Mouse (Mus musculus): ENCODE results near the gene 9530068E07Rik. TPM values are rescaled to one million over a fixed set of nuclear protein-coding genes. Genes with fewer than 3 reads are reported as not detected.
"Not testable (repeated sequence)": the region's sequence is repeated elsewhere in the genome, so short reads cannot be mapped to it uniquely, and the experiment has no call there.

Gene 9530068E07Rik
- polyA plus RNA-seq, 1 experiment from 2014 or later = 166 TPM

DNA sequence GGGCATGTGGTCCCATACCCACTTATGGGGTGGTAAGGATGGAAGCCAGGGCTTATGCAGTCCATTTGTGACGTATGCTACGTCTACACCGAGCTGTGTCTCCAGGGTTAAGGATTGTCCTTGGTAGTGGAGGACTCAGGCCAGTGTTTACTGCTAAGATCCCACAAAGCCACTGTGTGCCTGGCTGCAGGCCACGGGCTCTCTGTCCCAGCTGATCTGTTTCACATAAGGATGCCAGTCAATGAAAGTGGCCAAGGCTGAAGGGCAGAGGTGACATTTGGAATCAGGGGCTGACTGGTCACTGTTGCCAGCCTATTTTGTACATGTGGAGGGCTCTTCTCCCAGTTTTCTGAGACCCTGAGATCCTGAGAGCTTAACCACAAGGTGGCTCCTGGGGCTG, 18.6 kb upstream of the 9530068E07Rik start:
- Histone ChIP-seq H3K4me1 (replicated peaks) (no peaks in the 10 kb centered on the region), H3K4me2 (replicated peaks) (no peak overlapping the region), H3K9me3 (no peaks in the 10 kb centered on the region), H3K9ac (no peak overlapping the region), H3K27me3 (replicated peaks) (no peaks in the 10 kb centered on the region), H3K36me3 (peaks cover 36% of the 10 kb centered on the region), H3K27ac (no peak overlapping the region), H3K4me3 (replicated peaks) (no peak overlapping the region)
- 95% methylated on average over 4 of the region's 4 CpGs for WGBS
- no peak for ATAC-seq

DNA sequence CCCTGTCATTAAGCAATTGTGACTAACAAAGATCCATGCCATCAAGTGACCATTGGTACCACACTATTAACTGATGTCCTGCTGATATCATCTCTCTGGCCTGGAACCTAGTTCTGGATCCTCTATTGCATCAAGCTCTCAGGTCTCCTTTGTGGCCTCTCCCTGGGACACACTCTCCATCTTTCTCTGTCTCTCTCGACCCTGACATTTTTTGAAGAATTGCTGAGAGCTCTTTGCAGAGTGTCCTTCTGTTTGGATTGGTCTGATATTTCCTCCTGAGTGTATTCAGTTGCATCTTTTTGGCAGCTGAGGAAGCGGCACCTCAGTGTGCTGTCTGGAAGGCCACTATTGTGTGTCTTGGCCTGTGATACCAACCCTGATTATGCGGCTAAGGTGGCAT, 17.0 kb upstream of the 9530068E07Rik start:
- H3K27me3 ChIP-seq (replicated peaks) = no peaks in the 10 kb centered on the region
- H3K4me1 ChIP-seq (replicated peaks) = no peaks in the 10 kb centered on the region
- 90% methylated on average over 3 of the region's 3 CpGs for WGBS
- no peak overlapping the region for H3K4me2 ChIP-seq (replicated peaks)
- H3K27ac ChIP-seq = no peak overlapping the region
- no peaks in the 10 kb centered on the region for H3K9me3 ChIP-seq
- peaks cover 49% of the 10 kb centered on the region for H3K36me3 ChIP-seq
- no peak overlapping the region for H3K9ac ChIP-seq
- no peak overlapping the region for H3K4me3 ChIP-seq (replicated peaks)
- no peak for ATAC-seq

DNA sequence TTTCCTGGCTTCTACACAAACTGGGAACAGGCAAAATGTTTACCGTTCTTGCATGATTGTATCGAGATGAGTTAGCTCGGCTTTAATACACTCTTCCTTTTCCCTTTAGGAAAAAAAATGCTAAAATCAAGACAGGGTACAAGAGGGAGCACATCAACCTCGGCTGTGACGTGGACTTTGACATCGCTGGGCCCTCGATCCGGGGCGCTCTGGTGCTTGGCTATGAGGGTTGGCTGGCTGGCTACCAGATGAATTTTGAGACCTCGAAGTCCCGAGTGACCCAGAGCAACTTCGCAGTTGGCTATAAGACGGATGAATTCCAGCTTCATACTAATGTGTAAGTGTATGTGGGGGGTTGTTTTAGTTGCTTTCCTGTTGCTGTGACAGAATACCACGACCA, 12.5 kb upstream of the 9530068E07Rik start:
- no peak for ATAC-seq
- H3K36me3 ChIP-seq = peaks cover 50% of the 10 kb centered on the region

DNA sequence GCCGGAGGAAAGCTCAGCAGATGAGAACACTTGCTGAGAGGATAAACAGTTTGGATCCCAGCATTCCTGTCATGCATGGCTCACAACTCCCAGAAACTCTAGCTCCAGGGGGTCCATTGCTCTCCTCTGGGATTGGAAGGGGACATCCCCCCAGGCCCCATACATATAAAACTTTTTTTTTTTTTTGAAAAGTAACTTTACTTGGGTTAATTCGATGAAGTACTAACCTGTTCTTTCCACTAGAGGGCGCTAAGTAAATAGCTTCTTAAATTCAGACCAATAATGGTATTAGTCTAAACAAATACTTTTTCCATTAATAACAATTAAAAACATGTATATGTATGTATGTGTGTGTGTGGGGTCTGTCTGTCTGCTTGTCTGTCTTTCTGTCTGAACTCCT, 11.6 kb upstream of the 9530068E07Rik start:
- WGBS = 54% methylated on average over 3 of the region's 3 CpGs
- Histone ChIP-seq H3K9me3 (no peaks in the 10 kb centered on the region), H3K4me1 (replicated peaks) (no peaks in the 10 kb centered on the region), H3K27me3 (replicated peaks) (no peaks in the 10 kb centered on the region), H3K36me3 (peaks cover 46% of the 10 kb centered on the region), H3K9ac (no peak overlapping the region), H3K4me2 (replicated peaks) (no peak overlapping the region), H3K4me3 (replicated peaks) (no peak overlapping the region), H3K27ac (no peak overlapping the region)
- ATAC-seq = no peak

More for the DNA sequence above, 12.5 kb upstream of the 9530068E07Rik start:
- WGBS = 93% methylated on average over 14 of the region's 14 CpGs
- H3K9ac ChIP-seq = no peak overlapping the region
- H3K27me3 ChIP-seq (replicated peaks) = no peaks in the 10 kb centered on the region
- H3K4me1 ChIP-seq (replicated peaks) = no peaks in the 10 kb centered on the region
- no peak overlapping the region for H3K4me3 ChIP-seq (replicated peaks)
- H3K4me2 ChIP-seq (replicated peaks) = no peak overlapping the region
- H3K9me3 ChIP-seq = no peaks in the 10 kb centered on the region
- no peak overlapping the region for H3K27ac ChIP-seq

DNA sequence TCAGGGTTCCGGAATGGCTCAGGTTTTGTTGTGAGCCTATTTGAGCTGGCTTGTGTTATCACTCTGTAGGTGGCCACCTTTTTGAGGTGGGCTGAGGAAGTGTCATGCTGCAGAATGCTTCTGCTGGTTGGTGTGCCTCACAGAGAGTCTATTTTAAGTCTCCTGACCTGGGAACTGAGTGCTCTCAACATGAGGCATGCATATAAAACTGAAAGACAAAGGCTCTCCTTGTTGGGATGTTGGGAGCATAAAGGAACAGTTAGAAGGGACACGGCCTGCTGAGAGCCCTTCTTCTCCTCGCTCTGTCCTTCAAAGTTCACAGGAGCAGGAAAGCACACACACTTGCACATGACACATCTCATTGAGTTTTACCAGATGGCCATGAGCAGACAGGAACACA, 9.3 kb upstream of the 9530068E07Rik start:
- H3K4me3 ChIP-seq (replicated peaks) = no peak overlapping the region
- ATAC-seq = no peak
- no peaks in the 10 kb centered on the region for H3K4me1 ChIP-seq (replicated peaks)
- no peaks in the 10 kb centered on the region for H3K27me3 ChIP-seq (replicated peaks)
- H3K27ac ChIP-seq = no peak overlapping the region
- no peak overlapping the region for H3K4me2 ChIP-seq (replicated peaks)
- H3K9me3 ChIP-seq = no peaks in the 10 kb centered on the region
- peaks cover 45% of the 10 kb centered on the region for H3K36me3 ChIP-seq
- 91% methylated on average over 3 of the region's 3 CpGs for WGBS
- H3K9ac ChIP-seq = no peak overlapping the region

DNA sequence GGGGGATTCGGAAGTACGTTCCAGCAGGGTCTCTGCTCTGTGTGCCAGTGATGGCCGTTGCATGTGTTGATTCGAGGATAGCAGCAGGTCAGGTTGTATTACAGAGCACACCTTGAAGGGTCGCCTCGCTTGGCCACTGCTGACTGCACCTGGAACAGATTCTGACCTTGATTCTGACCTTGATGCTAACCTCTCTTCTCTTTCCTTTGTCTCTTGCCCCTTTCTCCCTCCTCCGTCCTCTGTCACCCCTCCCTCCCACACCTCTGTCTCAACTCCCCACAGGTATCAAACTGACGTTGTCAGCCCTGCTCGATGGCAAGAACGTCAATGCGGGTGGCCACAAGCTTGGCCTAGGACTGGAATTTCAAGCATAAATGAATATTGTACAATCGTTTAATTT, 8.1 kb upstream of the 9530068E07Rik start:
- Histone ChIP-seq H3K4me3 (replicated peaks) (no peak overlapping the region), H3K4me1 (replicated peaks) (no peaks in the 10 kb centered on the region), H3K27ac (no peak overlapping the region), H3K9ac (no peak overlapping the region), H3K27me3 (replicated peaks) (no peaks in the 10 kb centered on the region), H3K9me3 (no peaks in the 10 kb centered on the region), H3K36me3 (peaks cover 41% of the 10 kb centered on the region), H3K4me2 (replicated peaks) (no peak overlapping the region)
- ATAC-seq = no peak
- 92% methylated on average over 12 of the region's 12 CpGs for WGBS

DNA sequence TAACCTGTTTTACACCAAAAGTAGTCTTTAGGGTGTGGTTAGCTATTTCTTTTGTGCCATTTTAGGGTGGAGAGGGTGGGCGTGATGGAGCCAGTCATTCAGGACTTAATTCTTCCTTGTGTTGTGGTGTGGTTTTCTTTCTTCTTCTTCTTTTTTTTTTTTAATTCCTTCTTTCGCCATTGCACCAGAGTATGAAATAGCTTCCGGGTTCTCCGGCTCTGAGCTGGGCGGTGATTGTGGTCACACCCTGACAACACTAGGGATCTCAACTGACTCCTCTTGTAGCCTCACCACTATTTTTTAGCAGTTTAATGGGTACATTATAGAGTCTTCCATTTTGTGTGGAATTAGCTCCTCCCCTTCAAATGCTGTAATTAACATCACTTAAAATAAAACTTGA, 7.2 kb upstream of the 9530068E07Rik start:
- 92% methylated on average over 5 of the region's 5 CpGs for WGBS
- not testable (repeated sequence) for ATAC-seq; H3K4me1 ChIP-seq (replicated peaks); H3K9me3 ChIP-seq; H3K27ac ChIP-seq; H3K4me3 ChIP-seq (replicated peaks); H3K27me3 ChIP-seq (replicated peaks); H3K9ac ChIP-seq; H3K4me2 ChIP-seq (replicated peaks)
- H3K36me3 ChIP-seq = peaks cover 35% of the 10 kb centered on the region

DNA sequence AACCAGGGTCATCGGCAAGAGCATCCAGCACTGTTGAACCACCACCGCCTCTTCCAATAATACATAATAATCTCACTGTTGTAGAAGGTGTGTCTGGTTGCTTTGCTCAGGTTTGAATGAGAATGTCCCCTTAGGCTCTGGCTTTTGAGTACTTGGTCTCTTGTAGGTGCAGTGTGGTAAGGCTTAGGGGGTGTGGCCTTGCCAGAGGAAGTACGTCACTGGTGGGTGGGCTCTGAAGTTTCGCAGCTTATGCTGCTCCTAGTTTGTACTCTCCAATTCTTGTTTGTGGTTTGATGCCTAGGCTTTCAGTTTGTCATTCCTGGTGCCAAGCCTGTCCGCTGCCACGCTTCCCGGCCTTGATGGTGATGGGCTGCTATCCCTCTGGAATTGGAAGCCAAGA, 6.3 kb upstream of the 9530068E07Rik start:
- Histone ChIP-seq H3K36me3 (peaks cover 32% of the 10 kb centered on the region), H3K4me2 (replicated peaks) (no peak overlapping the region), H3K9me3 (no peaks in the 10 kb centered on the region), H3K4me3 (replicated peaks) (no peak overlapping the region), H3K4me1 (replicated peaks) (no peaks in the 10 kb centered on the region), H3K27me3 (replicated peaks) (no peaks in the 10 kb centered on the region), H3K9ac (no peak overlapping the region), H3K27ac (no peak overlapping the region)
- 92% methylated on average over 7 of the region's 7 CpGs for WGBS
- ATAC-seq = no peak

DNA sequence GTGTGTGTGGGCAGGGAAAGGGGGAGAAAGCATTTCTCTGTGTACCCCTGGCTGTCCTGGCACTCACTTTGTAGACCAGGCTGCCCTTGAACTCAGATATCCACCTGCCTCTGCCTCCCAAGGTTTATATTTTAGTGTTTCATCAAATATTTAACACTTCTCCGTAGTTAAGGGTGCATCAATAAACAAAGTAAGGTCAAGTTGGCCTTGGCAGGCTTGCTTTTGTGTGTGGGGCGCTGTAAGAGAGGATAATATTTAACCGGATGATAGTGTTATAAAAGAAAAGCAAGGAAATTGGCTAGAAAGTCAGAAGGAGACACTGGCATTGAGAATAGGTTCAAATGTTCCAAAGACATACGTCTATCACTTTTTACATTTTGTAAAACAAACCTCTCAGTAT, 1.7 kb upstream of the 9530068E07Rik start:
- WGBS = 51% methylated on average over 4 of the region's 4 CpGs
- no peak for ATAC-seq

DNA sequence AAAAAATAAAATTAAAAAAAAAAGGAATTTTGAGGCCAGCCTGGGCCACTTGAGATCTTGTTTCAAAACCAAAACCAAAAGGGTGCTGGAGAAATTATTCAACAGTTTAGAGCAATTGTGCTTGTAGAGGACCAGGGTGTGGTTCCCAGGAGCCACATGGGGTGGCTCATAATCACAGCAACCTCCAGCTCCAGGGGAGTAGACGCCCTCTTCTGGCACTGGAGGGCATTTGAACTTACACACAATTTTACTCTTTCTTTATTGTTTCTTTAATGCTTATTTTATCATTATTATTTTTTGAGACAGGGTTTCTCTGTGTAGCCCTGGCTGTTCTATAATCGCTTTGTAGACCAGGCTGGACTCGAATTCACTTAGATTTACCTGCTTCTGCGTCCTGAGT, 885 bp upstream of the 9530068E07Rik start:
- H3K9me3 ChIP-seq = no peaks in the 10 kb centered on the region
- H3K9ac ChIP-seq = no peak overlapping the region
- 38% methylated on average over 4 of the region's 4 CpGs for WGBS
- no peak for ATAC-seq
- no peak overlapping the region for H3K4me2 ChIP-seq (replicated peaks)
- peaks cover 12% of the 10 kb centered on the region for H3K4me1 ChIP-seq (replicated peaks)
- no peak overlapping the region; the same call in 1 of the 2 replicates for H3K4me3 ChIP-seq (replicated peaks)
- H3K27me3 ChIP-seq (replicated peaks) = no peaks in the 10 kb centered on the region
- H3K27ac ChIP-seq = no peak overlapping the region
- 0 out of 2 replicates have a peak, but pooled peaks cover 2% of the 10 kb centered on the region for H3K36me3 ChIP-seq

More for the DNA sequence above, 1.7 kb upstream of the 9530068E07Rik start:
- H3K4me2 ChIP-seq (replicated peaks) = no peak overlapping the region
- H3K36me3 ChIP-seq = 0 out of 2 replicates have a peak, but pooled peaks cover 6% of the 10 kb centered on the region
- H3K9me3 ChIP-seq = no peaks in the 10 kb centered on the region
- no peaks in the 10 kb centered on the region for H3K27me3 ChIP-seq (replicated peaks)
- no peak overlapping the region for H3K27ac ChIP-seq
- peaks cover 8% of the 10 kb centered on the region; the same call in 1 of the 2 replicates for H3K4me1 ChIP-seq (replicated peaks)
- no peak overlapping the region for H3K9ac ChIP-seq
- no peak overlapping the region for H3K4me3 ChIP-seq (replicated peaks)

DNA sequence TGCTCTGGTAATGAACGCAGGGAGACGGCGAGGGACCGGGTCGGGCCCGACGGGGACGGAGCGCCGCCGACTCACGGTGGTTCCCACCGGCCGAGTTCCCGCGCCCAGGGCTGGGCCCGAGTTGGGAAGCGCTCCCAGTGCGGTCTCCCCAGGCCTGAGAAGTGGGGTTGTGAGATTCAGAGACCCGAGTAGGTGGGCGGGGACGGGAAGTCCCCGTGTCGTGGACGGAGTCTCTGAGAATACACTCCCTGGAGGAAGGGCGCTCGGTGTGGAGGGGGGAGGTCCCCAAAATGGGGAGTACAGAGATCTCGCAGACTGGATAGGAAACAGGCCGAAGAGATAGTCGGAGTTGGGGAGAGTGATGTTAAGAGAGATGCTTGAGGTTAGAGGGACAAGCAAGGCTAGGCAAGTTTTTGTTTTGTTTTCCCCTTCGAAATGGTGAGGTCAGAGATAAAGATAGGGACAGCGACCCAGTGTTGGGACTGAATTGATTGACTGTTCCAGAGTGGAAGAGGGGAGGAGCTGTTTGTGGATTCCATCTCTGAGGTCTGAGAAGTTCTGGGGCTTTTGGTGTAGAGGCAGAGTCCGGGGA, 465 bp downstream of the 9530068E07Rik start:
- peak; percentile 87 for ATAC-seq
- no peaks in the 10 kb centered on the region for H3K36me3 ChIP-seq
- H3K4me2 ChIP-seq (replicated peaks) = peak overlapping the region; percentile 70
- H3K4me3 ChIP-seq (replicated peaks) = peak overlapping the region; percentile 89
- H3K9ac ChIP-seq = peak overlapping the region; percentile 92
- 1% methylated on average over 33 of the region's 33 CpGs for WGBS
- H3K9me3 ChIP-seq = no peaks in the 10 kb centered on the region
- peak overlapping the region; percentile 89 for H3K27ac ChIP-seq
- no peaks in the 10 kb centered on the region for H3K27me3 ChIP-seq (replicated peaks)
- peaks cover 12% of the 10 kb centered on the region for H3K4me1 ChIP-seq (replicated peaks)

DNA sequence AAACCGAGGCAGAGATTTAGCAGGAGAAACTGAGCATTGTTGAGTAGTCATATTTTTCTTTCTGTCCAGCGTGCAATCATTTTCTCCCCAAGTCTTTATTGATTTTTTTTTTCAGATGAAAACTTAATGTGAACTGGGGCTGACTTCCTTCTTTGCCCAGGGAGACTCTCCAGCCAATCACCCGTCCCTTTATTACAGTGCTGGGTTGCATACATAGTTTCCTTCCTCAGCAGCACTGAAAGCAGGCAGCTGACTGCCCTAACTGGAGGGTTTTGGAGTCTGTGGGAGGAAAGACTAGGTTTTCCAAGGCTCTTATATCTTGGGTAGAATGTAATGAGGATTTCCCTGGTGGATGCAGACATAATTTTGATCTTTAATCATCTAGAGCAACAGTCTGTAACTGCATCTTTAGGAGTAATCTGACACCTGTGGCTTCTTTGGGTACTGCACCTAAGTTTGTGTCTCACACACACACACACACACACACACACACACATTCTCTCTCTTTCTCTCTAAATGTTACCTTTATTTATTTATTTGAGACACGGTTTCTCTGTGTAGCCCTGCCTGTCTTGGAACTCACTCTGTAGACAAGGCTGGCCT, 1.3 kb downstream of the 9530068E07Rik start:
- H3K27ac ChIP-seq = peak overlapping the region; percentile 89; the same call in 1 of the 2 replicates
- WGBS = 69% methylated on average over 4 of the region's 4 CpGs
- H3K9ac ChIP-seq = peak overlapping the region; percentile 92; the same call in 1 of the 2 replicates

DNA sequence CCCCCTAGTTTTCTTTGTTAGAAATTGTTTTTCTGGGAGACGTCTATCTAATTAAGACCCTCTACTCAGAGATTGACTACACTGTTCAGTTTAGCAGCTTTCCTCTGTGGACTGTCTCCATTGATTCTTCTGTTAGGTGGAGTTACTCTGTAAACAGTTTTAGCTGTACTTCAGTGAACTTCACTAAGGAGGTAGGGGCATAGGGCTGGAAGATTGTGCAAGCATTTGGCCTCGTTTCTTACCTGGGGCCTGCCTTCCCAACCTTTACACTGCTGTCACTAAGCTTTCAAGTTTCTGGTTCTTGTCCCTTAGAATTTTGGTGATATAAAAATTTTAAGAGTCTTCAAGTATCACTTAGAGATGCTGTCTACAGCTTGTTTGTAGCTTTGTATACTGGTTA, 5.2 kb downstream of the 9530068E07Rik start:
- Histone ChIP-seq H3K9ac (no peak overlapping the region), H3K4me1 (replicated peaks) (peaks cover 4% of the 10 kb centered on the region), H3K36me3 (peaks cover 10% of the 10 kb centered on the region), H3K27ac (no peak overlapping the region), H3K27me3 (replicated peaks) (no peaks in the 10 kb centered on the region), H3K4me2 (replicated peaks) (no peak overlapping the region), H3K4me3 (replicated peaks) (no peak overlapping the region), H3K9me3 (no peaks in the 10 kb centered on the region)
- WGBS = 52% methylated on average over 2 of the region's 2 CpGs
- ATAC-seq = no peak

More for the DNA sequence above, 1.3 kb downstream of the 9530068E07Rik start:
- H3K4me3 ChIP-seq (replicated peaks) = peak overlapping the region; percentile 89
- peaks cover 12% of the 10 kb centered on the region for H3K4me1 ChIP-seq (replicated peaks)
- no peaks in the 10 kb centered on the region for H3K27me3 ChIP-seq (replicated peaks)
- no peaks in the 10 kb centered on the region for H3K9me3 ChIP-seq
- H3K36me3 ChIP-seq = no peaks in the 10 kb centered on the region
- no peak for ATAC-seq
- peak overlapping the region; percentile 70 for H3K4me2 ChIP-seq (replicated peaks)
